ENCODE assay signal across 8 mouse cellular contexts in the genomic region with DNA sequence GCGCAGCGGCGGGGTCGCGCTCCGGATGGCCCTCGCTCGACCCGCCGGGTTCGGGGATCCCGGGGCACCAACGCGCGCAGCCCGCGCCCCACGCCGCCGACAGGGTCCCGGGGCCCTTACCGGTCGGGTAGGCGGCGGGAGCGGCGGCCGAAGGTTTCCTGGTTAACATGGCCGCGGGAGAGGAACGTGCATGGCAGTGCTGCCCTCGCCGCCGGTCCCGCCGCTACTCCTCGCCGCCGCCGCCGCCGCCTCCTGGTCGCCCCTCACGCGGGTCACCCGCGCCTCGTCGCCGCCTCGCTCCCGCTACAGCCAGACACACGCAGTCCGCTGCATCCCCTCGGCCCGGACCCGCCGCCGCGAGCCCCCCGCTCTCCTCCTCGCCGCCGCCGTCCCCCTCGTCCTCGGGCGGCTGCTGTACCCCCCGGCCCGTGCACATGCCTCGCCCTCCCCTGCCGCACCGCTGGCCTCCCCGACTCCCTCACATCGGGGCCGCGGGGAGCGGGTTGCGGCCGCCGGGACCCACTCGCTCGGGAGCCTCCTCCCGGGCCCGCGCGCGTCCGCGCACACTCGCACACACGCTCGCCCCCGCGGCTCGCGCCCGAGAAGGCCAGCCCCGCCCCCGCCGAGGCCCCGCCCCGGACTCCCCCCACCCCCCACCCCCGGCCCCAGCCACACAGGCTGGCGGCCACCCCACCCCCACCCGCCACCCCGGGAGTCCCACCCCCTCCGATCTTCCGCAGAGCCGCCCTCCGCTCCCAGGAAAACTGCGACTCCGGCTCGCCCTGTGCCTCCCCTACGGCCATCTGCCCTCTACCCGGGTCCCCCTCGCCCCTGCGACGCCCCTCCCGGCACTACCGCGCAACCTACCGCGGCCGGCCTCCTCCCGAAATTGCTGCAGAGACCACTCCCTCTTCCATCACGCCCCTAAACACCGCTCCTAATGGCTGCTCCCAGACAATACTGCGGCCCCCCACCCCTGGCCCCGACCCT. TPM values are rescaled to one million over a fixed set of nuclear protein-coding genes. Genes with fewer than 3 reads are reported as not detected.
DNase-seq lines count a peak whose midpoint lies in the region; ATAC-seq lines count a peak whose summit lies in the region.

No protein-coding gene starts in this region.

- ATAC-seq in megakaryocyte progenitor cell, adult 5-6 weeks (replicated peaks; ENCODE audit: poor library complexity) = peak; percentile 63

- intact Hi-C loops in left cerebral cortex, postnatal 14 days (cut with DNase I) = loop anchor here (2.0 to 10.0 kb wide), 4 partner anchors 84 to 277 kb away; no protein-coding TSS in a partner anchor

- peak; percentile 84 for DNase-seq in ZHBTc4 (ENCODE audit: low read depth, low spot score)
- DNase-seq in cerebellum, postnatal 36 days = peak; percentile 50 to 72
- peak; percentile 91 for DNase-seq in gastrocnemius, postnatal 10 days
- peak; percentile 85 for DNase-seq in induced T-regulatory cell, adult 2 months (ENCODE audit: low read depth)
- DNase-seq in left cerebral cortex, postnatal 14 days (ENCODE audit: low spot score in 2 of 2) = peak; percentile 75 to 86
- peak; percentile 90 to 91 for DNase-seq in right cerebral cortex, postnatal 10 days (ENCODE audit: low spot score in 2 of 2)
- DNase-seq in urinary bladder, postnatal 14 days (ENCODE audit: low spot score) = peak; percentile 80

RNA-seq across cellular contexts. Expression of gene Dyrk2, which starts 1.1 kb away (rescaled TPM):
- 100 to 1,000 TPM in 1 of 2 experiments, 10 to 100 TPM in 1; 91.0 to 109 TPM for total RNA-seq in gastrocnemius, postnatal 10 days (2021)
- total RNA-seq in left cerebral cortex, postnatal 14 days (2021) = 10 to 100 TPM; 71.5 to 73.7 TPM
- total RNA-seq in megakaryocyte progenitor cell, adult 5-6 weeks (2015) = 13.6 and 16.7 TPM in 2 replicates
- total RNA-seq in megakaryocyte progenitor cell, adult 5-6 weeks (2017) = 10.5 and 11.2 TPM in 2 replicates

Comparison
In these comparisons a context has a peak if more than half of its experiments do, and no peak if none do; other contexts are left out.
1. Peak in every context shown above with its lines: DNase-seq and ATAC-seq.
2. RNA of gene Dyrk2, which starts 1.1 kb away (total RNA-seq): 91.0 to 109 TPM in gastrocnemius, postnatal 10 days and 71.5 to 73.7 TPM in left cerebral cortex, postnatal 14 days; 10.5 to 16.7 TPM in megakaryocyte progenitor cell, adult 5-6 weeks; every median in the first group is over 4 times any median in the second.